Mouse (Mus musculus): ENCODE measurements around the gene Acsbg1. TPM values are rescaled to one million over a fixed set of nuclear protein-coding genes. Genes with fewer than 3 reads are reported as not detected.

The Acsbg1 gene
- 0.24 and 0.36 TPM in 2 replicates for polyA plus RNA-seq (2014; fragmentation: Nextera tagmentation; extraction: Ambion mirVana)

DNA sequence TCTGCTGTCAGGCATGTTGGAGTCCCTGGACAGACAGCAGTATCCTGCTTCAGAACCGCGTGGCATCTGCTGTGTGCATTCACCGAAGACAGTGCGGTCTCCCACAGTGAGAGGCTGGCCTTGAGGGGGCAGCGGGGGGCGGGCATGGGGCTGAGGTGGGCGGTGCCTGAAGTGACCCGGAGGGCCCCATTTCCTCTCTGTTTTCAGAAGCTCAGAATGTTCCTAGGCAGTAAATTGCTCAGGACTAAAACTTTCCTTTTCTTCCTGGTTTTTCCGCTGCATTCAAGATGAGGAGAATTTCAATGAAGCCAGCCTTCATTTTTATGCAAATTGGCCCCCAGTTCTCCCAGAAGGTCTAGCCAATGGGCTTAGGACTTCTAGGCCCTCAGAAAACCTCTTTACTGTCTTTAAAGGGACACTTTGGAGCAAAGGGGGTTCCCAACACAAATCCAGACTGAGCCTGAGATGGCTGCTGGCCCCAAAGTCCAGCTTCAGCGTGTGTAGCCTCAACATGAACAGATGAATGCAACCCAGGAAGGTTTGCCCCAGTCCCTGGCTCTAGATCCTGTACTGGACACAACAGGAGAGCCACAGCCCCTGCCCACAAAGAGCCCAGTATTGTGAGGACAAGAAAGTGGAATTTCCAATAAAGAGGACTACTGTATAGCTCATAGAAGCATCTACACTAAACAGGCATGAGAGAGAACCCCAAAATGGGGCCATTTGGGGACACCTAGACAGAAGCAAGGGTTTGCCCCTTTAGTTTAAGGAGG lies at the start of gene Acsbg1:
TSS of gene Acsbg1 (minus strand) at position 266 of the 773 bp plus-strand sequence.
- Histone ChIP-seq H3K4me3 (ENCODE audit: low read depth, low read length) (no peak within 1 kb of the TSS), H3K27ac (ENCODE audit: low read depth, low read length) (no peak within 1 kb of the TSS), H3K4me2 (peak within 1 kb of the TSS; percentile 15; the same call in 1 of the 2 replicates), H3K9ac (ENCODE audit: low read depth, low read length) (no peak within 1 kb of the TSS), H3K36me3 (ENCODE audit: control insufficient read depth, insufficient read depth, low read length) (no peaks in the 10 kb centered on the region), H3K4me1 (ENCODE audit: control insufficient read depth, insufficient read depth, low read length) (0 out of 2 replicates have a peak, but pooled peaks cover 3% of the 10 kb centered on the region), H3K9me3 (replicated peaks; ENCODE audit: control insufficient read depth, low read length) (no peaks in the 10 kb centered on the region), H3K27me3 (ENCODE audit: control insufficient read depth, insufficient read depth, low read length) (no peaks in the 10 kb centered on the region)
- no peak for ATAC-seq (replicated peaks; ENCODE audit: insufficient number of reproducible peaks, low FRiP score, low TSS enrichment)
- 35% methylated on average over 10 of the region's 10 CpGs for WGBS (ENCODE audit: insufficient replicate concordance)

DNA sequence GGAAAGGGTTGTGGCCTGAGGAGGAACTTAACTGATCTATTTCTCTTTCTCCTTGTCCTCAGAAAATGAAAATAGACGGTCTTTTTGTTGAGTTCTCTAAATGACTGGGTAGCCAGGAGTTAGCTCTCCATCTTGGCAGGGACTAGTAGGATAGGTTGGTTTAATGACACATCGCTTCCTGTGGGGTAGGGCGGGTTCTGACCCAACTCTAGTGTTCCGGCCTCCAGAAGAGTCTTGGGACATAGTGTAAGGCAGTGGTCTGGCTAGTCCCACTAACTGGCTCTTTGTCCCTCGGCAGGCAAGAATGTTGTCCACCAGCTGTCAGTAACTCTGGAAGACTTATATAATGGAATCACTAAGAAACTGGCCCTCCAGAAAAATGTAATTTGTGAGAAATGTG lies 46.4 kb upstream of the Acsbg1 start:
- no peak for ATAC-seq (replicated peaks; ENCODE audit: insufficient number of reproducible peaks, low FRiP score, low TSS enrichment)
- no peak overlapping the region for H3K27ac ChIP-seq (ENCODE audit: low read depth, low read length)

DNA sequence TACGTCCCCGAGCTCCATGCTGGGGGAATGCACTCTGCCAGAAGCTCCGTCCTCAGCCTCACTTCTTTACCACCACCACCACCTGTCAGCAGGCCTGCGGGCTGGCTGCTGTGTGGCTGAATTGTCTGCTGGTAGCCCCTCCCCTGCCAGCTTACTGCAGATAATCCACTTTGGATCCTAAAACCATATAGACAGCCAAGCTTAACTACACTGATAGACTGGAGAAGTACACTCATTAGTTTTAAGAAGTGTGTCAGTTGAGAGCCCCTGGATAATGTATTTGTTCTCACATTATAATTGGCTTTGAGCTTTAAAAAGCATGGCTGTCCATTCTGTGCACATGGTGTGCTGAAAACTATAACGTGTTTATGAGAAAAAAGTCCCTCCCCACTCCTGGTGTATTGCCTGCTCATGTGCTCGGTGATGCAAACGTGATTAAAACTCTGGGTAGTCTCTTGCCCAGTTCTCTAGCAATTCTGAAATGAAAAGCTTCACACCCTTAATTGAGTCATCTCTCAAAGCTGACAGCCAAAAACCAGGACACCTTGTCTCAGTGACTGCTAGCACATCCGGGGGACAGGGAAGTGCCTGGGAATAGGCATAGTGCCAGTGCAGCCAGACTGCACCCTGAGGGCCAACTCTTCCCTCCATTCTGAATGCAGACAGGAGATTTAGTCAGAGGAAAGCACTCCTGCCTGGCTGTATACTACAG lies 45.8 kb upstream of the Acsbg1 start:
- ATAC-seq (replicated peaks; ENCODE audit: insufficient number of reproducible peaks, low FRiP score, low TSS enrichment): no peak
- 0 out of 2 replicates have a peak overlapping the region, but pooled peaks have one; percentile 5 for H3K9ac ChIP-seq (ENCODE audit: low read depth, low read length)
- H3K27ac ChIP-seq (ENCODE audit: low read depth, low read length): no peak overlapping the region
- H3K36me3 ChIP-seq (ENCODE audit: control insufficient read depth, insufficient read depth, low read length): peaks cover 8% of the 10 kb centered on the region
- no peak overlapping the region for H3K4me3 ChIP-seq (ENCODE audit: low read depth, low read length)
- no peaks in the 10 kb centered on the region for H3K27me3 ChIP-seq (ENCODE audit: control insufficient read depth, insufficient read depth, low read length)
- peaks cover 12% of the 10 kb centered on the region for H3K4me1 ChIP-seq (ENCODE audit: control insufficient read depth, insufficient read depth, low read length)
- no peak overlapping the region for H3K4me2 ChIP-seq
- WGBS (ENCODE audit: insufficient replicate concordance): 57% methylated on average over 8 of the region's 8 CpGs
- no peaks in the 10 kb centered on the region for H3K9me3 ChIP-seq (replicated peaks; ENCODE audit: control insufficient read depth, low read length)

More for the DNA sequence above, 46.4 kb upstream of the Acsbg1 start:
- 78% methylated on average over 5 of the region's 5 CpGs for WGBS (ENCODE audit: insufficient replicate concordance)
- Histone ChIP-seq H3K9me3 (replicated peaks; ENCODE audit: control insufficient read depth, low read length) (no peaks in the 10 kb centered on the region), H3K36me3 (ENCODE audit: control insufficient read depth, insufficient read depth, low read length) (peaks cover 8% of the 10 kb centered on the region), H3K4me1 (ENCODE audit: control insufficient read depth, insufficient read depth, low read length) (peaks cover 6% of the 10 kb centered on the region; the same call in 1 of the 2 replicates), H3K4me3 (ENCODE audit: low read depth, low read length) (no peak overlapping the region), H3K27me3 (ENCODE audit: control insufficient read depth, insufficient read depth, low read length) (no peaks in the 10 kb centered on the region), H3K4me2 (no peak overlapping the region), H3K9ac (ENCODE audit: low read depth, low read length) (no peak overlapping the region)

DNA sequence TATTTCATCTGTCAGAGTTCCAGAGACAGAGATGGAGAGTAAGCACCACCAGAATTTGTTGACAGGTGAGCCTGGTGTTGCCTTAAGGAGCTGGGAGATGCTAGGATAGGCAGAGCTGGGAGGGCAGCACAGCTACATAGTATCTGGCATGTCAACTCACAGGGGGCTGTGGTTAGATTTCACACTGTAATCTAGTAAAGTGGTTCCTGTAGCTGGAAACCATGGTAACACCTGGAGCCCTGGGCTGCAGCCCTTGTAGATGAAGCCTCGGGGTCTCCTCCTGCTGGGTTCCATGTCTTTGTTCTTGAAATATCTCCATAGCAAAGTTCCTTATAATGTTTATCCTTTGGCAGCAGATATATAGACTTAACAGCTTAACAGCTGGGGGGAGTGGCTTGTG lies 43.9 kb upstream of the Acsbg1 start:
- Histone ChIP-seq H3K4me1 (ENCODE audit: control insufficient read depth, insufficient read depth, low read length) (peaks cover 23% of the 10 kb centered on the region), H3K4me3 (ENCODE audit: low read depth, low read length) (no peak overlapping the region), H3K9me3 (replicated peaks; ENCODE audit: control insufficient read depth, low read length) (no peaks in the 10 kb centered on the region), H3K27ac (ENCODE audit: low read depth, low read length) (no peak overlapping the region), H3K9ac (ENCODE audit: low read depth, low read length) (no peak overlapping the region), H3K4me2 (no peak overlapping the region), H3K36me3 (ENCODE audit: control insufficient read depth, insufficient read depth, low read length) (peaks cover 1% of the 10 kb centered on the region; the same call in 1 of the 2 replicates), H3K27me3 (ENCODE audit: control insufficient read depth, insufficient read depth, low read length) (no peaks in the 10 kb centered on the region)
- WGBS (ENCODE audit: insufficient replicate concordance): 59% methylated on average over 1 of the region's 1 CpGs
- no peak for ATAC-seq (replicated peaks; ENCODE audit: insufficient number of reproducible peaks, low FRiP score, low TSS enrichment)

DNA sequence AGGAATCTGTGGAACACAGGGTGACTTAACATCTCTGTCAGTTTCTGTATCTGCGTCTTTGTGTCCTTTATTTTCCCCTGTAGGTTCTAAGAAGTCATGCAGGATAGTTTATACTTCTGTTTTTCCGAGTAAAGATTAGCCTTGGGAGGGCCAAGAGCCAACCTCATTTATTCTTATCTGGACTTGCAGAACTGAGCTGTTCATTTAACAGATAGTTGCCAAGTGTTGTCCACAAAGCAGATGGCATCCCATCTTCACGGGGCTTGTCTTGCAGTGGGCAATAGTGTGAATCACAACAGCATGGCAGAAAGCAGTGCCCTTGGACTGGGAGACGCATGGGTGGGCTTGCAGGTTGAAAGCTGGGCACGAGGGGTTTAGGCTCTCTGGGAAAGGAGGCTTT lies 42.7 kb upstream of the Acsbg1 start:
- Histone ChIP-seq H3K4me2 (no peak overlapping the region; the same call in 1 of the 2 replicates), H3K27me3 (ENCODE audit: control insufficient read depth, insufficient read depth, low read length) (no peaks in the 10 kb centered on the region), H3K9ac (ENCODE audit: low read depth, low read length) (no peak overlapping the region), H3K4me1 (ENCODE audit: control insufficient read depth, insufficient read depth, low read length) (peaks cover 26% of the 10 kb centered on the region), H3K9me3 (replicated peaks; ENCODE audit: control insufficient read depth, low read length) (no peaks in the 10 kb centered on the region), H3K36me3 (ENCODE audit: control insufficient read depth, insufficient read depth, low read length) (no peaks in the 10 kb centered on the region), H3K27ac (ENCODE audit: low read depth, low read length) (no peak overlapping the region), H3K4me3 (ENCODE audit: low read depth, low read length) (no peak overlapping the region)
- ATAC-seq (replicated peaks; ENCODE audit: insufficient number of reproducible peaks, low FRiP score, low TSS enrichment): no peak
- 70% methylated on average over 5 of the region's 5 CpGs for WGBS (ENCODE audit: insufficient replicate concordance)

DNA sequence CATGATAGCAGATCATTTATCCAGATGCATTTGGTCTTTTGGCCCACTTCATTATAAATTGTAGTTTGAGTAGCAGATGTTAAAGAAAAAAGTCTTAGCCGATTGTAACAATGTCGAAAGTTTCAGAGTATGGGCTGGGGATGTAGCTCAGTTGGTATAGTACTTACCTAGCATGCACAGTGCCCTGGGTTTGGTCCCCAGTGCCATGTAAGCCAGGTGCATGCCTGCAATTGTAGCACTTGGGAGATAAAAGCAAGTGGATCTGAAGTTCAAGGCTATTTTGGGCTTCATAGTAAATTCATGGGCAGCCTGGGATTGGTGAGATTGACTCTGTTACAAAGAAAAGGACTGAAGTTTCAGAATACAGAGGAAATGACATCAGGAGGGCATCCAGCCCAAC lies 40.9 kb upstream of the Acsbg1 start:
- WGBS (ENCODE audit: insufficient replicate concordance): 82% methylated on average over 2 of the region's 2 CpGs
- Histone ChIP-seq H3K27ac (ENCODE audit: low read depth, low read length) (no peak overlapping the region), H3K4me2 (peak overlapping the region; percentile 92), H3K4me3 (ENCODE audit: low read depth, low read length) (no peak overlapping the region), H3K4me1 (ENCODE audit: control insufficient read depth, insufficient read depth, low read length) (peaks cover 23% of the 10 kb centered on the region), H3K36me3 (ENCODE audit: control insufficient read depth, insufficient read depth, low read length) (no peaks in the 10 kb centered on the region), H3K9ac (ENCODE audit: low read depth, low read length) (no peak overlapping the region), H3K9me3 (replicated peaks; ENCODE audit: control insufficient read depth, low read length) (no peaks in the 10 kb centered on the region), H3K27me3 (ENCODE audit: control insufficient read depth, insufficient read depth, low read length) (peaks cover 8% of the 10 kb centered on the region; the same call in 1 of the 2 replicates)
- no peak for ATAC-seq (replicated peaks; ENCODE audit: insufficient number of reproducible peaks, low FRiP score, low TSS enrichment)

DNA sequence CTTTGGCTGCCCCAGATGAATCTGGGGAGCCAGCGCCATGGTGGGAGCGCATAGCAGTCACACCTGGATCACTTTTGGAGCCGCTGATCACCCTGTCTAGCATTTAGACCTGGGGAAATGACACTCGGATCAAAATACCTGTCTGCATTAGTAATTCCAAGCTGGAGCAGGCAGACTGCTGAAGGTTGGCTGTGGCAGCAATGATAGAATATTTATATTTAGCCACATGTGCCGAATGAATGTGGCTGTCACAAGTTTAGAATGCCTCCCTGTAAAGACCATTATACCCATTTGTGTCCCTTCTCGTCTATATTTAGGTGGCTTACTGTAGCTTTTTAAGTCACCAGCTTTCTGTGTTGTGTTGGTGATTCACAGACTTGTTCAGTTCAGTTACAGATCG lies 39.1 kb upstream of the Acsbg1 start:
- Histone ChIP-seq H3K4me1 (ENCODE audit: control insufficient read depth, insufficient read depth, low read length) (peaks cover 20% of the 10 kb centered on the region), H3K4me3 (ENCODE audit: low read depth, low read length) (peak overlapping the region; percentile 79), H3K36me3 (ENCODE audit: control insufficient read depth, insufficient read depth, low read length) (no peaks in the 10 kb centered on the region), H3K27me3 (ENCODE audit: control insufficient read depth, insufficient read depth, low read length) (peaks cover 8% of the 10 kb centered on the region; the same call in 1 of the 2 replicates), H3K27ac (ENCODE audit: low read depth, low read length) (peak overlapping the region; percentile 69), H3K9me3 (replicated peaks; ENCODE audit: control insufficient read depth, low read length) (no peaks in the 10 kb centered on the region), H3K4me2 (peak overlapping the region; percentile 92), H3K9ac (ENCODE audit: low read depth, low read length) (peak overlapping the region; percentile 91)
- WGBS (ENCODE audit: insufficient replicate concordance): 61% methylated on average over 7 of the region's 7 CpGs
- ATAC-seq (replicated peaks; ENCODE audit: insufficient number of reproducible peaks, low FRiP score, low TSS enrichment): no peak

DNA sequence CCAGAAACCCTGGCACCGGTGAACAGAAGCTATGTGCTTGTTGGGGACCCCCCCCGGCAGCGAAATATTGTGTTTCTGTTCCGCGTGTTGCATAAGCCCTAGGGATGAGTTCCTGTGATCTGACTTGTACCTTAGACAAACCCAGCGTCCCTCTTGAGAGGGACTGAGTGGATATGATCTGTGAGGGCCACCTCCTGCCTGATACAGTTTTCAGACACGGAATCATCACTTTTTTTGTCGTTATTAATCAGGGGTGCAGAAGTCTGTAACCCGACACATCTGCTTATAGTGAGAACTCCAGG lies 38.5 kb upstream of the Acsbg1 start:
- peak overlapping the region; percentile 92 for H3K4me2 ChIP-seq
- peaks cover 8% of the 10 kb centered on the region; the same call in 1 of the 2 replicates for H3K27me3 ChIP-seq (ENCODE audit: control insufficient read depth, insufficient read depth, low read length)
- peak overlapping the region; percentile 63 for H3K27ac ChIP-seq (ENCODE audit: low read depth, low read length)
- ATAC-seq (replicated peaks; ENCODE audit: insufficient number of reproducible peaks, low FRiP score, low TSS enrichment): no peak
- peaks cover 20% of the 10 kb centered on the region for H3K4me1 ChIP-seq (ENCODE audit: control insufficient read depth, insufficient read depth, low read length)
- H3K9me3 ChIP-seq (replicated peaks; ENCODE audit: control insufficient read depth, low read length): no peaks in the 10 kb centered on the region
- no peaks in the 10 kb centered on the region for H3K36me3 ChIP-seq (ENCODE audit: control insufficient read depth, insufficient read depth, low read length)
- 20% methylated on average over 9 of the region's 9 CpGs for WGBS (ENCODE audit: insufficient replicate concordance)
- H3K4me3 ChIP-seq (ENCODE audit: low read depth, low read length): peak overlapping the region; percentile 79
- peak overlapping the region; percentile 91 for H3K9ac ChIP-seq (ENCODE audit: low read depth, low read length)

Data from heart, embryonic 11.5 days (tissue).